Mouse (Mus musculus): ENCODE measurements around the gene Tmod1.

Gene Tmod1

GRCm38 (mm10) chr4:46038892-46039751 is at the start of gene Tmod1:
Gene Tmod1, plus strand, starts transcription at chr4:46038935.
- DNase-seq (ENCODE audit: low spot score), result no peak

DNA sequence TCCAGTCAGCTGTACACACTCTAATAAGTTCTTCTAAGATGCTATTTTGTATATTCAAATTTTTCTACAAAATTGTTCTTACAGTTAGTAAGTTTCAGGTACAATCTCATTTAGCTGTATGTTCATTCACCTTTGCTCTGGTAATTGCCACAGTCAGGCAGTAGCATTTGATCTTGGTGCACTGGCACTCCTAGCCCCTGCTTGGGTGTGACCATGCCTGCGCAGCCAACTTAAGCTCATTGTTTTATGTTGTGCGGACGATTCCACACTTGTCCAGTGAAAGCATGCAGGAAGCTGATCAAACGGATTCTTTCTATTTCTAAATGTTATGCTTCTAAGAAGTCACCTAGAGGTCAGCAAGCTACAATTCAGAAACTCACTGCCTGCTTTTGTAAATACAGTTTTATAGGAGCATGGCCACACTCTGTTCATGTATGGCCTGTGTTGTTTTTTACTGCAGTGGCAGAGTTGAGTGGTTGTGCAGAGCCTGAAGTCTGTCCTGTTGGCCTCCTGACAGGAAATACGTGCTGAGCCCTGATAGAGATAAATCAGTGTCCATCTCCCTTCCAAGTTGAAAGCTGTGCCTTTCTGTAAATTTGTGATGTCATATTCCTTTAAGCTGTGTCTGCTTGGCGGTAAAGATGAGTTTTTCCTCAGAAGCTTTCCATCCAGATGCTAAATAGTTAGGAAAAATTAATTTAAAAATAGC is 48.2 kb upstream of the Tmod1 start:
- DNase-seq (ENCODE audit: low spot score), result no peak

DNA sequence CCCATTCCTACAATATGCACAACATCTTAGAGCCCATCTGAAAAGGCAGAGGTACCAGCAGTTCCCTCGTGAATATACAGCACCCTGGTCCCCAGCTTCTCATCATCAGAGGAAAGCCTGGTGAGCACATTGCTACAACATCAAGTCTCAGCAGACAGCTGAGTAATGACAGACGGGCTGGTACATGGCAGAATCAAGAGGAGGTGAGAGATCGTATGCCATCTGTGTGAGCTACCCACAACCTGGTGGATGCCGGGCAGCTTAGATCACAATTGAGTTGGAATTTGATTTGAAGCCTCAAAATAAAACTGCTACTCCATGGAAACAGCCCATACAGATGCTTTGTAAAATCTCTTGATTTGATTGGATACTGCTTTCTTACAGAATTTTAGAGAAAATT is 40.2 kb upstream of the Tmod1 start:
- DNase-seq (ENCODE audit: low spot score), result no peak

DNA sequence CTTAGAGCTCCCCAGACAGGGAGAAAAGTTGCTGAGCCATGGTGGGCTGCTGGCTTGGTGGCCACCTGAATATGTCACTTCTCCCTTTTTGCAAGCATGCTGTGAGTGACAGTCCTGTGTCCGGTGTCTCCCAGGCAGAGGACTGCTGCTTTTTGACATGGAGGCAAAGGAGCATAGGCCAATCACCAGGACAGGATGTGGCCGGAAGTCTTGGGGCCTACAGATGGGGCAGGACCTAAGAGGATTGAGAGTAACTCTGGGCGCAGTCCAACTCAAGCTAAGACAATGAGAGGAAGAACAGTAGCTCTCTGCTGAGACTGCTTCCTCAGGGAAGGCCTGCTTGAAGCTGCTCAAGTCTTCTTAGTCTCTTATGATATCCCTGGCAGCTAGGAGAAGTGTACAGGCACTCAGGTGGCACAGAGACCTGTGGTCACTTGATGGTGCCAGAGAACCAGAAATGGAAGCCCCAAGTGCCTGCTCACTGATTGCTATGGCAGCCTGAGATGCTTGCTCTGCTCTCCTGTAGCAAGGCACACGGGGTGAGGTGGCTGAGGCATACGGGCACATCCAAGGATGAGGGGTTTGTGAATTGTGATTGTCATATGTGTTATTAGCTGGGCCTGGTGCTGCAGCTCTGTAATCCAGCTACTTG is 30.5 kb upstream of the Tmod1 start:
- DNase-seq (ENCODE audit: low spot score), result no peak

DNA sequence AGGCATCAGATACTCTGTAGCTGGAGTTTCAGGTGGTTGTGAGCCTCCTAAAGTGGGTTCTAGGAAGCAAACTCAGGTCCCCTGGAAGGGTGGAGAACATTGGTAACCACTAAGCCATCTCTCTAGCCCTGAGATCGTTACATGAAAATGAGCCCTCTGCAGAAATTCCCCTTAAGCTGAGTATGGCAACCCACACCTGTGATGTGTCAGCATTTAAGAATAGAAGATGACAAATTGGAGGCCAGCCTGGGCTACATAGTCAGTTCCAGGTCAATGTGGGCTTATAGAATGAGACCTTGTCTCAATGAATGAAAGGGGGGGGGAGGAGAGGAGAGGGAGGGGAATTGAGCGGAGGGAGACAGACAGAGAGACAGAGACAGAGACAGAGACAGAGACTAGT is 27.0 kb upstream of the Tmod1 start:
- no peak for DNase-seq (ENCODE audit: low spot score)

GRCm38 (mm10) chr4:46015605-46016004 is 23.1 kb upstream of the Tmod1 start:
- DNase-seq (ENCODE audit: low spot score), result no peak

- no peak for DNase-seq (ENCODE audit: low spot score)
These were observed 15.7 kb upstream of the Tmod1 start for GRCm38 (mm10) chr4:46023021-46023481.

DNA sequence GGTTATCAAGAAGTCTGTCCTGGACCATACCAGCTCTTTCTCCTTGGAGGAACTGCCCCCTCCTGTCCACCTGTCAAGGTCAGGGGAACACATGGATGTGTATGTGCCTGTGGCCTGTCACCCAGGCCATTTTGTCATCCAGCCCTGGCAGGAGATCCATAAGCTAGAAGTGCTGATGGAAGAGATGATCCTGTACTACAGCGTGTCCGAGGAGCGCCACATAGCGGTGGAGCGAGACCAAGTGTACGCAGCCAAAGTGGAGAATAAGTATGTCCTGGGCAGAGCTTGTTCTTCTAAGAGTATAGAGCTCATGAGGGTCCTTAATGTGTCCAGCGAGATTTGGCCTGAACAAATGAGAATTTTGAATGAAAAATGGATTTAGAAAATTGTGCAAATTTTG is 12.8 kb upstream of the Tmod1 start:
- DNase-seq (ENCODE audit: low spot score), result no peak

GRCm38 (mm10) chr4:46028224-46028623 is 10.5 kb upstream of the Tmod1 start:
- no peak for DNase-seq (ENCODE audit: low spot score)

DNA sequence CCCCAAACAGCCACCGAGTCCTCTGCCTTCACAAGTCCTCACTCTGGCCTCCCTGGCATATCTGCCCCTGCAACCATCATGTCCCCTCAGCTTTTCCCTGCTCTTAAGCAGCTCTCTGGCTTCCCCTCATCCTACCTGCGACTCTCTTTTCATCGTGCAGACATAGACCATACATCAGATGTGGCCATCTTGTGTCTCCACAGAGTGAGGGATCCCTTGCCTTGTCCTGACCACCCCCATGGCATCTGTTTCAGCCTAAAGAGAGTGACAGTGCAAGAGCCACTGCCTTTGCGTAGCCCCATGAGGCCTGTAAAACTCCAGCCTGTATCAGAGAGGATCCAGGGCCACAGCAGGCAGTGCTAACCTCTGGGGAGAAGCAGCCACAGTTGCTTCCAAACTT is 10.0 kb upstream of the Tmod1 start:
- DNase-seq (ENCODE audit: low spot score), result no peak

DNA sequence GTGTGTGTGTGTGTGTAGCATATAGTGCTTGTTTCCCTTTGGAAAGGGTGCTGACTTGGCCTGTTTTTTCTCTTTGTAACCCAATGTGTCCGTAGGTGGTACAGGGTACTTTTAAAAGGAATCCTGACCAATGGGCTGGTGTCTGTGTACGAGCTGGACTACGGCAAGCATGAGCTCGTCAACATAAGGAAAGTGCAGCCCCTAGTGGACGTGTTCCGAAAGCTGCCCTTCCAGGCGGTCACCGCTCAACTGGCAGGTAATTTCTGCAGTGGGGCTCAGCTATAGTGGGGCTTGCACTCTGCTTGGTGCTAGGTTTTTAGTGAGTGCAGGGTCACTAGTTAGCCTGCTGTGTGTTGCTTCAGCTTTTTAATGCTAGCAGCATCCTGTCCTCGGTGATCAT is 9.2 kb upstream of the Tmod1 start:
- DNase-seq (ENCODE audit: low spot score), result no peak

- DNase-seq (ENCODE audit: low spot score), result no peak
These were observed 6.3 kb upstream of the Tmod1 start for GRCm38 (mm10) chr4:46032448-46032847.

DNA sequence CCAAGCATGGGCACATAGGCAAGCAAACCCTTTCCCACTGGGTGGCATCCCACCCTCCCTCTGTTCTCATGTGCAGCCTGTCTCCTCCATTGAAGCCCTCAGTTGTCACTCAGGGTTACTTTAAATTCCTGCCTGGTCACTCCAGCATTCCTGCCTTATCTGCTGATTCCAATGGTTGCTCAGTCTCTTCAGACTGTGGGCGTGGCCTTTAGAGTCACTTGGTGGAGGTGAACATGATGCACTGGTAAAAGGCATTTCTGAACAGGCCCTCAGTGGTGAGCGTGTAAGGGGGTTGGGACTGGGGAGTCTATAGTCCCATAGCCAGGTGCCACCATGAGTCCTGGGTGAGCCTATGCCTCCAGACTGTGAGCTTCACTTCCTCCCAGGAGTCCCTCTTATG is 5.5 kb upstream of the Tmod1 start:
- no peak for DNase-seq (ENCODE audit: low spot score)

- DNase-seq (ENCODE audit: low spot score), result no peak
These were observed 194 bp upstream of the Tmod1 start for GRCm38 (mm10) chr4:46038591-46038891.

DNA sequence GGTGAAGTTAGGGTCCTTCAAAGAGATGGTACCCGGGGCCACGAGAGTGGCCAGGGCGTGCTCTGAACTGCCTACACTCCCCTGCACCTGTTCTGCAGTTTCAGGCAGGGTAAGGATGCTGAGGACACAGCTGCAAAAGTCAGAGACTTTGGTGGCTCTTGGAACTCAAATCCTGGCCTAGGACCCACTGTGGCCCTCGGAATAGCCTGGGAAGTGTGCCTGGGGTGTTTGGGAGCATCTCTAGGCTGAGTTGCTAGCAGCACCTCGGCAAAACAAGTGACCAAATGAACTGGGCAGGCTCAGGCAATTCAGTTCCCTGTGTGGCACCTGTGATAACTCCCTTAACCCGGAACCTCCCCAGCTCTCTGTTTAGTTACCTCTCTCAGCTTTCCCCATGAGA is 1.2 kb downstream of the Tmod1 start:
- DNase-seq (ENCODE audit: low spot score), result no peak

GRCm38 (mm10) chr4:46040594-46041192 is 2.0 kb downstream of the Tmod1 start:
- DNase-seq (ENCODE audit: low spot score), result no peak

DNA sequence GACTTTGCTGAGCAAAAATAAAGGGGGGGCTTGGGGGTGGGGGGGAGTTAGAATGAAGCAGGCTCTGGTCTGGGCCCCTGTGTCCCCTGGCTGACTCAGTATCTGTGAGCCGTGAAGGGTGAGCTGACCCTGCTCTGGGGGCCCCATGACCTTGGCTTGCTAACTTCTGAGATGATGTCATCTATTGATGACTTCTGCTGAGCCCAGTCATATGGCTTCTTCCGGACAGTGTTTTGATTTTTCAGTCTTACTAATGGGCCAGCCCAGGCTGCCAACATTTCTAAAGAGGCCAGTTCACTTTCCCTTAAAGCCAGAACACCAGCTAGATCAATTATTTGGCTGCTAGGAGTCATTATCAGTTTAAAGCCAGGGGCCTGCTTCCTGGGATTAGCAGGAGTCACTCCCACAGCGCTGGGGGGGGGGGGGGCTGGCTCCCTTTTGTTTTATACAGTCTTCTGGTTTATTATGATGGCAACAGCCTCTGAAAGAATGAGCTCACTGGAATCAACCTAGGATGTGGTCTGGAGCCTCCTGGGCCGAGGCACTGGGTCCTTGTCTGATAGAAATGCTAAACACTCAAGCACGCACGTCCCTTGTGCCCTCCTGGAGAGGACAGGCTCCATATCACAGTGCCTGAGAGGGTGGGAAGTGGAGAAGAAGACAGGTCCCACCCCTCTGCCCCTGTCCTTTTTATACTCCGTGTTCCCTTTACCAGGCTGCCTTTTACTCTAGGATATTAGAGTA is 3.2 kb downstream of the Tmod1 start:
- DNase-seq (ENCODE audit: low spot score), result no peak

- no peak for DNase-seq (ENCODE audit: low spot score)
These were observed 3.7 kb downstream of the Tmod1 start for GRCm38 (mm10) chr4:46042505-46042850.

DNA sequence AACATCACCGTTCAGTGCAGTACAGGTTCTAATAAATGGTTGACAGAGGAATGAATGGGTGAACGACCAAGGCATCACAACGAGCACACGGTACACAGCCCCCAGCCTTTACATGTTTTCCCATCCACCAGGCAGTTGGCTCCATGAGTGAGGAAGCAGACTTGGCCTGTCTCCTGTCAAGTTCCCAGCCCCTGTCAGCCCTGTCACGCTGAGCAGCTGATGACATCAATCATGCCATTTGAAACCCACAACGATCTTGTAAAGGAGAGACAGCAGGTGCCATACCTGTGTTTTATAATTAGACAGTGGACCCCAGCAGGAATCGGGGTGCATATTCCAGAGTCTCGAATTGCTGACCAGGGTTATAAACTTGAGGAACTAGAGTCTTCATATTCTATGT is 4.6 kb downstream of the Tmod1 start:
- no peak for DNase-seq (ENCODE audit: low spot score)

- no peak for DNase-seq (ENCODE audit: low spot score)
These were observed 9.2 kb downstream of the Tmod1 start for GRCm38 (mm10) chr4:46047971-46048370.

GRCm38 (mm10) chr4:46048418-46048817 is 9.7 kb downstream of the Tmod1 start:
- DNase-seq (ENCODE audit: low spot score), result no peak

Data from T-cell, adult 2 months (primary cell).